Mouse (Mus musculus) urinary bladder, postnatal 36 days (tissue): Measurements from ENCODE around the gene Gm10961.

Experiments
- DNase-seq, 2 experiments: peaks; one replicate each; pipeline ENCODE4 v3.0.0; 2022; ENCODE audit warnings: low spot score in 2 of 2, mixed read lengths in 1 of 2

Gm10961 gene

DNA sequence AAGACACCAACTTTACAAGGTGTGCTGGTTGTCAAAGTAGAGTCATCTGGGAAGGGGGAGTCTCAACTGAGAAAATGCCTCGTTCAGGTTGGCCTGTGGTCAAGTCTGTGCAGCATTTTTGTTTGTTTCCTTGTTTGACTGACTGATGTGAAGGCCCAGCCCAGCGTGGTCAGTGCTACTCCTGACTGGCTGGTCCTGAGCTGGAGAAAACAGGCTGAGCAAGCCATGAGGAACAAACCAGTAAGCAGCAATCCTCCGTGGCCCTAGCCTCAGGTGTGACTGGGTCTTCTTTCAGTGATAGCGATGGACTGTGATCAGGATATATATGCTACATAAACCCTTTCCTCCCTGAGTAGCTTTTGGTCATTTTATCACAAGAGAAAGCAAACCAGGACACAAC lies 25.8 kb downstream of the Gm10961 start:
- peak; percentile 20 to 27 for DNase-seq

DNA sequence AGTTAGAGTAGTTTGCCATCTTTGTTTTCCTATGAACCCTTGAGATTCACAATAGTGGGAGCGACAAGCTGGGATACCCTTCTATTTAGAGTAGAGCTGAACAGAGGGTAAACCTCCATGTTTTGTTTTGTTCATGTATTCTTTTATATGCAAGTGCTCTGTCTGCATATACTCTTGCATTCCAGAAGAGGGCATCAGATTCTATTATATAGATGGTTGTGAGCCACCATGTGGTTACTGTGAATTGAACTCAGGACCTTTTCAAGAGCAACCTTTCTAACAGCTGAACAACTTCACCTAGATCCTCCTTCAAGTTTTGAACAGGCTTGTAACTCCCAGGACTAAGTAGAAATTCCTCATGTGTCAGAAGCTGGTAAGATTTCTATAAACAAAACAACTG lies 27.9 kb downstream of the Gm10961 start:
- no peak for DNase-seq

DNA sequence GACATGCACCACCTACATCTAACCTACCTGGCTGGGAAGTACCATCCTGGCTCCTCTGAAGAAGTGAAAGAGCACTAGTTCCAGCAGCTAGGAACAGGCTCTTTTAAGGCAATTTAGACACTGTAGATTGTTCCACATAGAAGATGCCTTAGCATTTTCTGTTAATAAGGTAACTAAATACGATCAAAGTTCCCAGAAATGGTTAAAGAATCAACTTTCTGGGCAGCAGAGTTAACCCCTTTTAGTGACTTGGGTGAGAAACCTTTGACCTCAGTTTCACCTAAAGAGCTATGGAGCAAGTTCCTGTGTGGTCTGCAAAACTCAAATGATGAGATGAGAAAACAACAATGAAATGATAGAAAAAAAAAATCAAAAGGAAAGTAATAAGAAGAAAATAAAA lies 33.5 kb downstream of the Gm10961 start:
- no peak for DNase-seq

DNA sequence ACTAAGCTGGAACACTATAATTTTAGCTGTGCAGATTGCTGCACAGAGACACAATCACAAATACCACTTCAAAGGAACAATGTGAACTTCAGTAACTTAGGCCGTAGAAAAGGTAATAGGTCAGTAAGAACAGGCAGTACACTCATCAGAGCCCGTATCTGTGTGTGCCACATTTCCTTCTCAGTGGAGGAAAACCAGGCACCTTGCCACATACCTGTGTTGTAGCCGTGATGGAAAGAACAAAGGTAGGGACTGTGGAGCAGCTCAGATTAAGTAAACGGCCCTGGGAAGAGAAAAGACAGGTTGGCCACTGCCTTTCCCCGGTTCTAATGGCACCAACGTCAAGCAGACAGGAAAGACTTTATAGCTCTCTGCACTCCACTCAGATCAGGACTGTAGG lies 36.3 kb downstream of the Gm10961 start:
- no peak for DNase-seq

DNA sequence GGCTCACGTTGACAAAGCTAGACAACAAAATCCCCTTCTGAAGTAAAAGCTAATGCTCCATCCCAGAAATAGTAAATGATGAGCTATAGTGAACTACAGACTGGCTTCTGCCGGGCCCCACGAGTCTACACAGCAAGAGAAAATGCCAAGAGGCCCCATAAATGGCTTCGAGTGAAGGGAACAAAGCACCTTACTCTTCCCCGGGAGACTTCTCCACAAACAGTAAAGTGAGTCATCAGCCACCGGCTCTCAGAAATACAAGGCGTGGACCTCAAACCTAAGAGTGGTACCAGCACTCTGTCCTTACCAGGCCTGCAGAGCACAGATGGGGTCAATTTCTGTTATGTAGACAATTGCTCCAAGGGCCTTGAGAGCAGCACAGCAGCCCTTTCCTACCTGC lies 37.7 kb downstream of the Gm10961 start:
- no peak for DNase-seq

DNA sequence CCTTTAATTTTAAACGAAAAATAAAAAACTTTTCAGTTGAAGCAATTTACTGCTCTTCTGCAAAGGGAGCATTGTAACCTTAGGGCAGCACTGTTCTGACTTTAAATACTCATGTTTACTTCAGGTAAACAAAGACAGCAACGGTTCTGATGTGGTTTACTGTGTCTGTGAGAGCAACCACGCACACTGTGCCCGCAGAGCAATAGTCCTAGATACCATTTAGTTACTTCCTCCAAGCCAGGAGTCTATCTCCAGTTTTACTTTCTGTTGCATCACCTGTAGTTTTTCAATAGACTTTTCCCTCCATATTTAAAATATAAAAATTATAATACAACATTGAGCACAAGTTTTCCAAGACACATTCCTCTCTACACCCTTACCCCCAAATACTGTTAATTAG lies 39.4 kb downstream of the Gm10961 start:
- DNase-seq = no peak

DNA sequence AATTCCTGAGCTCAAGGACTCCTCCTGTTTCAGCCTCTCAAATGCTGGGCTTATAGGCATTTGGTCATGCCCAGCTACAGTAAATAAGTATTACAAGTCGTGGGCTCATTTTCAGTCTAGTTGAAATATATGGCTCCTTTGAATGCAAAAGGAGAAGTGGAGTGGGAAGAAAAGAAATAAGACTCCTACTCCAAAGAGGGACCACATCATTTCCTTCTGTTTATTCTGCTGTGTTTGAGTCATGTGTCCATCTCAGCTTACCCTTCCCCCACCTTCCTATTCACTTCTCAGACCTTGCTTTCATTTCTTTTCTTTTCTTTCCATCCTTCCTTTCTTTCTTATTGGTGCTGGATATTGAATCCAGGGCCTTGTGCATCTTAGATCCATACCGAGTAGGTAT lies 40.4 kb downstream of the Gm10961 start:
- no peak for DNase-seq

DNA sequence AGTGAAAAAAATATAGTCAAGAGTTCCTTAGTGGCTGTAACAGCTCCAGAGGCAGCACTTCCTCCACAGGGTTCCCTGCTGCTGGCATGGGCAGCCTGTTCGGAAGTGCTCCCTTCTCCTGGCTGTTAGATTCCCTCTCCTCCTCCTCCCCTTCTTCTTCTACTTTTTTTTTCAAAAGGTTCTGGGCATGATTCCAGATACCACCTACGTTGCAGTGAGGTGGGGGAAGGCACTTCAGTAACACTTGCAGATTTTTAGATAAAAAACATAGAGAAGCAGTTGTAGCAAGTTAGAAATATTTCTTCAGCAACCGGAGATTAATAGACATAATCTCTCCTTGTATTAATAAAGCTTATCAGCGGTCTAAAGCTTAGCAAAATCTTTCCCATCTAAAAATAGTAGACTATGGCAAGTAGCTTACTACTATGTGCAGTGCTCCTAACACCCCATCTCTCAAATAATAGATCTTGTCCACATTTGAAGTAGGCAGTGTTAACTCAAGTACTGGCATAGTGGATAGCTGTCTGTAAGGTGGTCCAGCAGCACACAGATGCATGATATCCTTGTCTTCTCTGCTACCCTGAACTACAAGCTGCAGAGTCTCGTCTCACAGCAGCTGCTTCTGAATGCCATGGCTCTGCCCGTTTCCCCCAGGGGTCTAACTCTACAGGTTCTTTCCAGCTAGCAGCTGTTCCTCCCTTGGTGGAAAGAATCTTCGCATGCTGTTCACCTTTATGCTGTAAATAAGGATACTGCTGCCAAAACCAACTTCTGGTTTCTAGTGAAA lies 49.9 kb downstream of the Gm10961 start:
- DNase-seq = no peak
